Mouse (Mus musculus) heart, adult 2 months (tissue): ENCODE measurements at regions not wholly inside any gene's neighbourhood (a gene's known extent, or its start where the extent isn't known, plus 50 kb on each side); places are given as distances from the start of the nearest gene placed in this dataset.

Experiments used
- DNase-seq, 2 experiments: peaks; one replicate each; pipeline ENCODE4 v3.0.0; 2021
- H3K27ac ChIP-seq: fragments of 200-600 bp; 2 replicates; pipeline ENCODE4 v1.8.1; 2022
- H3K27me3 ChIP-seq: fragments of 200-500 bp; 2 replicates; pipeline ENCODE4 v1.6.1; 2012; ENCODE audit warnings: mild to moderate bottlenecking, low read length, inconsistent platforms, mixed read lengths; ENCODE audit not compliant: control insufficient read depth, insufficient read depth
- H3K36me3 ChIP-seq: fragments of 200-500 bp; 2 replicates; pipeline ENCODE4 v1.6.1; 2012; ENCODE audit warnings: low read length, inconsistent platforms; ENCODE audit not compliant: control insufficient read depth, insufficient read depth
- H3K4me1 ChIP-seq: fragments of 200-500 bp; 2 replicates; pipeline ENCODE4 v1.6.1; 2011; ENCODE audit warnings: low read length; ENCODE audit not compliant: control insufficient read depth, insufficient read depth
- H3K4me3 ChIP-seq: fragments of 200-600 bp; 2 replicates; pipeline ENCODE4 v1.8.1; 2022
- H3K79me2 ChIP-seq: fragments of 200-500 bp; replicated peaks from 2 replicates; pipeline ENCODE4 v1.6.1; 2012; ENCODE audit warnings: mild to moderate bottlenecking, inconsistent platforms, low read length, moderate library complexity, mixed read lengths; ENCODE audit not compliant: control insufficient read depth, insufficient read depth
- H3K9ac ChIP-seq: fragments of 200-500 bp; 2 replicates; pipeline ENCODE4 v1.6.1; 2012; ENCODE audit warnings: low read depth, mild to moderate bottlenecking, control low read depth, inconsistent platforms, low read length, mixed read lengths
- CTCF ChIP-seq: fragments of 200-600 bp; IDR thresholded peaks from 2 replicates; pipeline ENCODE4 v1.8.1; 2022; ENCODE audit warnings: antibody characterized with exemption, mild to moderate bottlenecking, moderate library complexity
- EP300 ChIP-seq: fragments of 200-500 bp; IDR thresholded peaks from 2 replicates; pipeline ENCODE4 v1.6.1; 2011; ENCODE audit warnings: low read depth, low read length, control low read depth; ENCODE audit not compliant: insufficient read depth
- POLR2A ChIP-seq: fragments of 200-500 bp; IDR thresholded peaks from 2 replicates; pipeline ENCODE4 v1.6.1; 2011; ENCODE audit warnings: mild to moderate bottlenecking, low read depth, low read length, control low read depth; ENCODE audit not compliant: insufficient read depth
- WGBS: fragments of 180-500 bp; shearing (Covaris S2); methylation state at CpG from one replicate; pipeline ENCODE4 v1.1.7; 2018; 5-methylcytosine and 5-hydroxymethylcytosine counted together
- intact Hi-C: fragments of 180-260 bp; cut with DNase I; formaldehyde crosslinking; loops from one replicate; pipeline ENCODE4 v1.15.1; 2025

DNA sequence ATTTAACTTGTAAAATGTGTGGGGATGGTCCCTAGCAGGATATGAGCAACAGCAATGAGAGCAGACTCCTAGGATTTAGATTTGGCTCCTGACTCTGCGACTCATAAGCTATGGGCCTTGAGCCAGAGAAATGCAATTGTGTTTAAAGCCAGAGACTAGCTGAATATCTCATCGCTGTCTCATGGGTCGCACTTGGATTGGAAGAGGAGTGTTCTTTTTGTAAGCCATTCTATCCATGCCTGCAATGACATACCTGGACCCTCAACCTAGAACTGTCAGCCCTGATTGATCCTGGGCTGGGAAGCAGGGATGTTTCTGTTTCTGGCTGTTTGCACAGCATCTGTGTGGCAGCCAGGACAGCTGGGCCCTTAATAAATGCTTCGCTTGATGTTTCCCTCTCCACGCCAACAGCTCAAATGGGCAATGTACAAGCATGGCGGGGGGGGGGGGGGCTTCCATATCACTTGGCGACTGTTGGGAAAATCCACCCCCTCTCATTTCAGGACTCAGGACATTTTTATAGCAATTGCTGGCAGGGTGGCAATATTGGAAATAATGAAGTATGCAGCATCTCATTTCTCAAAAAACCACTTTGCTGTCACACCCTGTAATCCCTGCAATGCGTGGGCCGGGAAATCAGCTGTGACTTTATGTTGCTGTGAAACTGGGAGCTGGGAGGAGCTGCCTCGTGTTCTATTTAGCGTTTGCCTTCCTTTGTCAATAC is 338.0 kb downstream of the Hs3st1 start:
- Histone ChIP-seq H3K27ac (no peak overlapping the region), H3K79me2 (no peaks in the 10 kb centered on the region), H3K9ac (no peak overlapping the region), H3K4me1 (no peaks in the 10 kb centered on the region), H3K27me3 (no peaks in the 10 kb centered on the region), H3K4me3 (no peak overlapping the region), H3K36me3 (no peaks in the 10 kb centered on the region)
- intact Hi-C loops, result no loop called here
- no peak for TF ChIP-seq EP300
- TF ChIP-seq CTCF, result no peak
- TF ChIP-seq POLR2A, result no peak
- 59% methylated on average over 11 of the region's 11 CpGs for WGBS
- no peak for DNase-seq

DNA sequence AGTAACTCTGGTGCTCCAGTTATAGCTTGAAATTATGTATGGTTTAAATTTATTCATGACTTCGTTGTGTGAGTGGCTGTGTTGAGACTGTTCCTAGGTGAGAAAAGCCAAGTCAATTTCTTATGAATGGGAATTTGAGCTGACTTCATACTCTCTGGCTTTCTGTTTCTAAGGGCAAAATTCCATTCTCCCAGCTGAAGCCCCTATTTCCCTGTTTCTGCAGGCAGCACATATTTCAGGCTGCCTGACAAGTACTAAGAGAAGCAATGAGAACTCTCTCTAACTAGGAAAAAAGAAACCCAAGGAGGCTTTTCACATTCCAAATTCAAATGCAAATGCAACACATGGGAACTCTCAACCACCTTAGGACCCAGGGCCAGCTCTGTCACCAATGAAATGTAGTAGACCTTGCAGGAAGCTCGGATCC is 338.7 kb downstream of the Hs3st1 start:
- intact Hi-C loops, result no loop called here
- Histone ChIP-seq H3K4me1 (no peaks in the 10 kb centered on the region), H3K4me3 (no peak overlapping the region), H3K9ac (no peak overlapping the region), H3K27me3 (no peaks in the 10 kb centered on the region), H3K79me2 (no peaks in the 10 kb centered on the region), H3K27ac (no peak overlapping the region), H3K36me3 (no peaks in the 10 kb centered on the region)
- DNase-seq, result no peak
- 52% methylated on average over 2 of the region's 2 CpGs for WGBS
- TF ChIP-seq POLR2A (no peak), CTCF (no peak), EP300 (no peak)

DNA sequence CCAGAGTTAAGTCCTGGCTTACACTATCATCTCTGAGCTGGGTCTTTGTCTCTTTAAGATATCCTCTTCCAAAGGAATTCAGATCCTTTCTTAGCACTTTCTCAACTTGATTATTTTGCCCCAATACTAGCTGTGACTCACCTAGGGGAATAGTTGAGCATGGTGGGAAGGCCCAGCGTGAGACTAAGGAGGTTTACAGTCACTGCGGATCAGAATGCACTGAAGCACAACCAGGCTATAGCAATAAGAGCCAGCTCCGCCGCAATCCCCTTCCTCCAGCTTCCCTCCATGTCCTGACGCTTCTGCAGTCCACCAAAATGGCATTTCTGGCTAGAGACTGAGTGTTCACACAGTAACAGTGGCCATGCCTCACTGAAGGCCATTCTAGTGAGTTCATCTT is 342.5 kb downstream of the Hs3st1 start:
- intact Hi-C loops, result no loop called here
- no peak for DNase-seq
- Histone ChIP-seq H3K4me1 (no peaks in the 10 kb centered on the region), H3K27ac (no peak overlapping the region), H3K9ac (no peak overlapping the region), H3K27me3 (no peaks in the 10 kb centered on the region), H3K79me2 (no peaks in the 10 kb centered on the region), H3K36me3 (no peaks in the 10 kb centered on the region), H3K4me3 (no peak overlapping the region)
- TF ChIP-seq POLR2A (no peak), CTCF (no peak), EP300 (no peak)
- 64% methylated on average over 5 of the region's 5 CpGs for WGBS

DNA sequence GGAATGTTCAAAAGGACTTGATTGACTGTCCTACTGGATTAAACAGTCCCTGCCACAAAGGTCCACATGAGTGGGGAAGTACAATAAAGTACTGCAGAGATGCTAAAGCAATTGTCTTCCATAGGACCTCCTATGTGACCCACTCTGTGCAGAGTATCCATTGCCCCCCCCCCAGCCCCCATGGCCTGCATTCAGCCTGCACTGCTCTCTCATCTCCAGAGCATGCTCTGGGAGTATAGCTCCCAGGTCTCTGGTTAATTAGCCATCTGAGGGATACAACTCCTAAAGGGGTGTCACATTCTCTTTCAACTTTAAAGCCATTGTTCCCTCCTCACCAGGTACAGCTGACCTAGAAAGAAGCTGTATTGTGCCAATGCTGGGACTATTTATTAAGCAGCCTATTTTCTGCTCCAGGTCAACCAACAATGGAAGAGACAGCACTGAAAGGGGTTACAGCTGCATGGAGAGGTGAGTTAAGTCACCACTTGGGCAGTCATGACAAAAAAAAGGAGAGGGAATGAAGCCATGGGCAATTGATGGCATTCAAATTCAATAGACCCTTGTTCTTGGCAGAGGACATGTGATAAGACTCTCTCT is 364.8 kb downstream of the Hs3st1 start:
- no peak for DNase-seq
- intact Hi-C loops, result no loop called here
- no peak overlapping the region for H3K27ac ChIP-seq
- TF ChIP-seq CTCF (no peak), POLR2A (no peak), EP300 (no peak)
- no peaks in the 10 kb centered on the region for H3K27me3 ChIP-seq
- no peak overlapping the region for H3K9ac ChIP-seq
- H3K36me3 ChIP-seq, result no peaks in the 10 kb centered on the region
- H3K4me3 ChIP-seq, result no peak overlapping the region
- H3K4me1 ChIP-seq, result no peaks in the 10 kb centered on the region
- H3K79me2 ChIP-seq, result no peaks in the 10 kb centered on the region

DNA sequence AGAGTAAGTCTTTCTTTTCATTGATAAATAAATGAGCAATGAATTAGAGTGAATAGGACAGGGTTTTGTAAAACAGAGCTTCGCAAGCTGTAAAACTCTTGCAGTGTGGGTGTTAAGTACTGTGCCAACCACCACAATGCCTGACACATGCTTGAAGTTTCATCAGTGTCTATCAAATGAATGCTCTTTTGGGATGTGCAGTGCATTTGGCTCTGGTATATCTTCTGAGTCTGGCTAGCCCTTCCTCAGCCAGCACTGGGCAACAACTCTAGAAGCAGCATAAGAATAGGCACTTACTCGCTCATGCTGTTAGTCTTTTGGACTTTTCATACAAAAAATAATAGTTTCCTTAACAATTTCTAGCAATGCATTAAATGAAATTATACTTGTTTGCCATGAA is 370.9 kb downstream of the Hs3st1 start:
- no peak overlapping the region for H3K27ac ChIP-seq
- H3K79me2 ChIP-seq, result no peaks in the 10 kb centered on the region
- intact Hi-C loops, result loop anchor here (5.0 kb wide), 1 partner anchor 93 kb away; no protein-coding TSS in a partner anchor
- no peak overlapping the region for H3K4me3 ChIP-seq
- H3K4me1 ChIP-seq, result no peaks in the 10 kb centered on the region
- H3K36me3 ChIP-seq, result no peaks in the 10 kb centered on the region
- no peak overlapping the region for H3K9ac ChIP-seq
- no peak for TF ChIP-seq CTCF
- TF ChIP-seq POLR2A, result no peak
- TF ChIP-seq EP300, result no peak
- 92% methylated on average over 2 of the region's 2 CpGs for WGBS
- H3K27me3 ChIP-seq, result no peaks in the 10 kb centered on the region
- no peak for DNase-seq

DNA sequence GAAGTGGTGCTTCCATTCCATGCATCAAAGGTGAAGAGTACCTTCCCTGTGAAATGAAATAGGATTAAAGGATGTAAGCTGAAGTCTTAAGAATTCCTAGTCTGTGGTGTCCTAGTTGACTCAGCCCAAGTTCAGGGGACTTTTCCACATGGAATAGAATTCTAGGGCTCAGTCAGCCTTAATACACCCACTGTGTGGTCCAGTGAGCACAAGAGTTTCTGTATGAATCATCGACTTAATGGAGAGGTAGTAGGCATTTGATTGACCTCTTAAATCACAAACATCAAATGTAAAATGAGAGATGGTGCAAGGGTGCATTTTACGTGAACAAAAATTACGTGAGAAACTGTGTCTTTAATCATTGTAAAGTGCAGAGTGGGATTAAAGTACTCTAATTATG is 381.1 kb downstream of the Hs3st1 start:
- Histone ChIP-seq H3K36me3 (no peaks in the 10 kb centered on the region), H3K27me3 (no peaks in the 10 kb centered on the region), H3K27ac (no peak overlapping the region), H3K9ac (no peak overlapping the region), H3K4me1 (no peaks in the 10 kb centered on the region), H3K79me2 (no peaks in the 10 kb centered on the region), H3K4me3 (no peak overlapping the region)
- no peak for TF ChIP-seq EP300
- DNase-seq, result no peak
- 84% methylated on average over 3 of the region's 3 CpGs for WGBS
- intact Hi-C loops, result no loop called here
